Comparison of ENCODE assay signal across 16 mouse cellular contexts in genomic region chr6:15745891-15746290, GRCm38 (mm10). TPM values are rescaled to one million over a fixed set of nuclear protein-coding genes. Genes with fewer than 3 reads are reported as not detected.
A peak's percentile ranks its signal among the peaks of the same experiment; 100 is the strongest.
DNase-seq lines count a peak whose midpoint lies in the region; ATAC-seq and TF ChIP-seq lines count a peak whose summit lies in the region.
"Had no signal": no experiment of that assay in that cellular context is flagged by ENCODE, and none has a peak within 500 bp of the region (broad histone marks: within the 10 kb centered on the region; RNA-seq: fewer than 3 reads in every experiment).

No protein-coding gene starts in this region.

- H3K9me3 ChIP-seq in lung, embryonic 14.5 days (ENCODE audit: low read depth, low read length) = no peaks in the 10 kb centered on the region
- H3K9me3 ChIP-seq in forebrain, embryonic 15.5 days = no peaks in the 10 kb centered on the region
- H3K9me3 ChIP-seq: hindbrain, embryonic 10.5 days; limb, embryonic 13.5 days; megakaryocyte, embryonic 14.5 days had no signal

- H3K9ac ChIP-seq in lung, embryonic 14.5 days = no peak overlapping the region
- H3K9ac ChIP-seq in forebrain, embryonic 15.5 days (replicated peaks) = no peak overlapping the region
- H3K9ac ChIP-seq: limb, embryonic 13.5 days had no signal

- ATAC-seq in lung, embryonic 14.5 days (ENCODE audit: insufficient read depth) = peak; percentile 54; the same call in 1 of the 2 replicates
- peak; percentile 23 for ATAC-seq in forebrain, embryonic 15.5 days (replicated peaks)
- ATAC-seq: activated CD4-positive, CD25-positive, alpha-beta regulatory T cell, adult 4 months; intestine, postnatal 0 days had no signal

- intact Hi-C loops in heart, postnatal 14 days (cut with DNase I) = no loop called here

- H3K27me3 ChIP-seq in lung, embryonic 14.5 days (ENCODE audit: insufficient read depth, low read length) = no peaks in the 10 kb centered on the region
- no peaks in the 10 kb centered on the region for H3K27me3 ChIP-seq in forebrain, embryonic 15.5 days
- H3K27me3 ChIP-seq: limb, embryonic 13.5 days; megakaryocyte, embryonic 14.5 days had no signal

- TF ChIP-seq CTCF in lung, embryonic 14.5 days (IDR thresholded peaks at IDR 0.05; ENCODE audit: low read depth) = no peak

- DNase-seq in heart, adult 11 months = peak; percentile 98
- no peak for DNase-seq in heart, postnatal 14 days
- DNase-seq in lung, embryonic 14.5 days = no peak
- no peak for DNase-seq in lung, postnatal 4 days
- DNase-seq in lung, postnatal 25 days (ENCODE audit: low spot score) = peak; percentile 45
- no peak for DNase-seq in thymus, postnatal 4 days
- DNase-seq in adrenal gland, adult 2 months = no peak
- DNase-seq: cerebellum, adult 8-10 months; layer of hippocampus, postnatal 36 days; right cerebral cortex, postnatal 25 days had no signal

- WGBS in lung, embryonic 14.5 days = 68% methylated on average over 5 of the region's 5 CpGs
- 52% methylated on average over 5 of the region's 5 CpGs for WGBS in forebrain, embryonic 15.5 days

- peaks cover 10% of the 10 kb centered on the region; the same call in 1 of the 2 replicates for H3K36me3 ChIP-seq in lung, embryonic 14.5 days (ENCODE audit: insufficient read depth)
- no peaks in the 10 kb centered on the region for H3K36me3 ChIP-seq in forebrain, embryonic 15.5 days
- H3K36me3 ChIP-seq: hindbrain, embryonic 10.5 days had no signal

- H3K27ac ChIP-seq in lung, embryonic 14.5 days (ENCODE audit: low read depth) = no peak overlapping the region
- H3K27ac ChIP-seq in forebrain, embryonic 15.5 days (replicated peaks) = no peak overlapping the region
- H3K27ac ChIP-seq: hindbrain, embryonic 10.5 days; limb, embryonic 13.5 days had no signal

- no peaks in the 10 kb centered on the region for H3K4me1 ChIP-seq in lung, embryonic 14.5 days (ENCODE audit: insufficient read depth)
- H3K4me1 ChIP-seq in forebrain, embryonic 15.5 days = peaks cover 11% of the 10 kb centered on the region
- H3K4me1 ChIP-seq: megakaryocyte, embryonic 14.5 days had no signal

- no peak overlapping the region for H3K4me2 ChIP-seq in lung, embryonic 14.5 days
- H3K4me2 ChIP-seq in forebrain, embryonic 15.5 days (replicated peaks) = no peak overlapping the region
- H3K4me2 ChIP-seq: limb, embryonic 13.5 days had no signal

- H3K4me3 ChIP-seq in lung, embryonic 14.5 days (ENCODE audit: low read depth, low read length) = no peak overlapping the region
- H3K4me3 ChIP-seq in forebrain, embryonic 15.5 days = no peak overlapping the region
- H3K4me3 ChIP-seq: hindbrain, embryonic 10.5 days; limb, embryonic 13.5 days; megakaryocyte, embryonic 14.5 days had no signal

RNA-seq across cellular contexts. Expression of gene Mdfic, which starts 25.4 kb away (rescaled TPM):
- 10 to 100 TPM; 17.7 to 22.0 TPM for total RNA-seq in heart, postnatal 14 days (2021)
- 11.7 and 12.4 TPM in 2 replicates for polyA plus RNA-seq in lung, embryonic 14.5 days (2014; fragmentation: Nextera tagmentation; extraction: Ambion mirVana)
- polyA plus RNA-seq in forebrain, embryonic 15.5 days (2015; fragmentation: Nextera tagmentation; extraction: Ambion mirVana) = 1.2 and 2.0 TPM in 2 replicates
- 10 to 100 TPM; 46.4 to 75.2 TPM for total RNA-seq in adrenal gland, adult 2 months (2021)
- polyA plus RNA-seq in adrenal gland, adult 2 months (2012; rRNA removed) = 18.1 and 21.0 TPM in 2 replicates

Comparison
In these comparisons a context has a peak if more than half of its experiments do, and no peak if none do; other contexts are left out.
1. DNase-seq: peak in heart, adult 11 months (single experiment) and lung, postnatal 25 days (single experiment); none in heart, postnatal 14 days (0 of 2), lung, embryonic 14.5 days (single experiment), lung, postnatal 4 days (0 of 2), thymus, postnatal 4 days (single experiment) and adrenal gland, adult 2 months (single experiment).